Mouse (Mus musculus): ENCODE data around the gene Pdlim1. TPM values are rescaled to one million over a fixed set of nuclear protein-coding genes. Genes with fewer than 3 reads are reported as not detected.
A peak's percentile ranks its signal among the peaks of the same experiment; 100 is the strongest.

Gene Pdlim1
- total RNA-seq (2014; fragmentation: Nextera tagmentation) (22.7 and 52.6 TPM in 2 replicates), total RNA-seq (2017) (18.3 and 41.9 TPM in 2 replicates)

- ATAC-seq (replicated peaks; ENCODE audit: poor library complexity, severe bottlenecking), result peak; percentile 69
These were observed at the start of gene Pdlim1 for GRCm38 (mm10) chr19:40271308-40271892. Gene Pdlim1, minus strand, starts transcription at chr19:40271842.

GRCm38 (mm10) chr19:40319199-40319598, 47.6 kb upstream of the Pdlim1 start:
- ATAC-seq (replicated peaks; ENCODE audit: poor library complexity, severe bottlenecking), result no peak

GRCm38 (mm10) chr19:40318511-40318910, 46.9 kb upstream of the Pdlim1 start:
- no peak for ATAC-seq (replicated peaks; ENCODE audit: poor library complexity, severe bottlenecking)

GRCm38 (mm10) chr19:40317001-40317400, 45.4 kb upstream of the Pdlim1 start:
- ATAC-seq (replicated peaks; ENCODE audit: poor library complexity, severe bottlenecking), result no peak

- no peak for ATAC-seq (replicated peaks; ENCODE audit: poor library complexity, severe bottlenecking)
These were observed 42.6 kb upstream of the Pdlim1 start for GRCm38 (mm10) chr19:40314252-40314651.

GRCm38 (mm10) chr19:40311631-40312030, 40.0 kb upstream of the Pdlim1 start:
- no peak for ATAC-seq (replicated peaks; ENCODE audit: poor library complexity, severe bottlenecking)

GRCm38 (mm10) chr19:40310410-40311130, 38.9 kb upstream of the Pdlim1 start:
- ATAC-seq (replicated peaks; ENCODE audit: poor library complexity, severe bottlenecking), result no peak

- ATAC-seq (replicated peaks; ENCODE audit: poor library complexity, severe bottlenecking), result no peak
These were observed 38.3 kb upstream of the Pdlim1 start for GRCm38 (mm10) chr19:40309911-40310310.

GRCm38 (mm10) chr19:40307550-40307949, 35.9 kb upstream of the Pdlim1 start:
- no peak for ATAC-seq (replicated peaks; ENCODE audit: poor library complexity, severe bottlenecking)

GRCm38 (mm10) chr19:40306631-40307030, 35.0 kb upstream of the Pdlim1 start:
- ATAC-seq (replicated peaks; ENCODE audit: poor library complexity, severe bottlenecking), result no peak

GRCm38 (mm10) chr19:40305456-40305855, 33.8 kb upstream of the Pdlim1 start:
- no peak for ATAC-seq (replicated peaks; ENCODE audit: poor library complexity, severe bottlenecking)

- ATAC-seq (replicated peaks; ENCODE audit: poor library complexity, severe bottlenecking), result no peak
These were observed 31.3 kb upstream of the Pdlim1 start for GRCm38 (mm10) chr19:40302916-40303315.

- no peak for ATAC-seq (replicated peaks; ENCODE audit: poor library complexity, severe bottlenecking)
These were observed 30.8 kb upstream of the Pdlim1 start for GRCm38 (mm10) chr19:40302477-40302876.

- ATAC-seq (replicated peaks; ENCODE audit: poor library complexity, severe bottlenecking), result no peak
These were observed 28.5 kb upstream of the Pdlim1 start for GRCm38 (mm10) chr19:40299983-40300759.

- ATAC-seq (replicated peaks; ENCODE audit: poor library complexity, severe bottlenecking), result no peak
These were observed 27.5 kb upstream of the Pdlim1 start for GRCm38 (mm10) chr19:40299182-40299581.

- ATAC-seq (replicated peaks; ENCODE audit: poor library complexity, severe bottlenecking), result no peak
These were observed 26.9 kb upstream of the Pdlim1 start for GRCm38 (mm10) chr19:40298574-40298973.

- no peak for ATAC-seq (replicated peaks; ENCODE audit: poor library complexity, severe bottlenecking)
These were observed 26.1 kb upstream of the Pdlim1 start for GRCm38 (mm10) chr19:40297798-40298144.

GRCm38 (mm10) chr19:40297078-40297797, 25.6 kb upstream of the Pdlim1 start:
- ATAC-seq (replicated peaks; ENCODE audit: poor library complexity, severe bottlenecking), result no peak

- no peak for ATAC-seq (replicated peaks; ENCODE audit: poor library complexity, severe bottlenecking)
These were observed 22.6 kb upstream of the Pdlim1 start for GRCm38 (mm10) chr19:40294231-40294630.

- ATAC-seq (replicated peaks; ENCODE audit: poor library complexity, severe bottlenecking), result no peak
These were observed 22.1 kb upstream of the Pdlim1 start for GRCm38 (mm10) chr19:40293791-40294190.

All from granulocyte monocyte progenitor cell, adult 5-6 weeks (primary cell).